Mouse (Mus musculus) thymus, adult 18-20 months (tissue): ENCODE results near the gene Spice1.

ENCODE experiments used
- DNase-seq, 2 experiments: peaks; one replicate each; pipeline ENCODE4 v3.0.0; 2022; ENCODE audit warnings: mixed read lengths in 2 of 2

Gene Spice1

GRCm38 (mm10) chr16:44375459-44375858 is 28.5 kb downstream of the Spice1 start:
- DNase-seq = no peak

GRCm38 (mm10) chr16:44380006-44380405 is 33.1 kb downstream of the Spice1 start:
- DNase-seq = no peak

GRCm38 (mm10) chr16:44381578-44381977 is 34.7 kb downstream of the Spice1 start:
- no peak for DNase-seq

GRCm38 (mm10) chr16:44383549-44383948 is 36.6 kb downstream of the Spice1 start:
- DNase-seq = no peak

GRCm38 (mm10) chr16:44384251-44384650 is 37.3 kb downstream of the Spice1 start:
- no peak for DNase-seq

DNA sequence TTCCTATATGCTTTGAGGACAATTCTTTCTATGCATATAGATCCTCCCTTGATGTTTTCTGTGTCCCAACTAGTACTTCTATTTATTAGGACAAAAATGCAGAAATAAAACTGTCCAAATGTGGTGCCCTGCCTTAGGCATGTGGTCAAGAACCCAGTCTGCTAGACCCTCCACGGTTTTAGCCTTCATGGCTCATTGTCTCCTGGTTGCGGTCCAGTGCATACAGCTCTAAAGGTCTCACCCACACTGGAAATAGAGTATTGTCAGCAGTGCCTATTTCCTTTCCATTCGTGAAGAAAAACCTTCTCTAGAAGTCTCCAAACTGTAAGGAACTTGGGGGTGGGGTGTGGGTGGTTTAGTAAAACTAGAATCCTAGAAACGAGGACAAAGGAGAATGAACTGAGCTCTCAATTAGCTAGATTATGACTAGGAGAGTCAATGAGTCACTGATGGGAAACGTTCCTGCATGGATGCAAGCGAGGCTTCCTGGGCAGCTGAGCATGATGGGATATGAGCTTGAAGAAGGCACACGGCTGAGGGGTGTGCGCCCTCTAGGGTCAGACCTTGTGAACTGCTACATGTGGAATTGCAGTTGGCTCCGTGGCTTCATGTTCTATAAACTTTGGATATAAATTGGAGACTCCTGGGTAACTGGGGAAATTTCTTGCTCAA is 45.1 kb downstream of the Spice1 start:
- DNase-seq = no peak

GRCm38 (mm10) chr16:44394577-44395243 is 47.8 kb downstream of the Spice1 start, which contains the start of gene Cfap44:
Gene Cfap44, plus strand, starts transcription at chr16:44394796.
- peak; percentile 45 to 66 for DNase-seq

GRCm38 (mm10) chr16:44404933-44405332 is 58.0 kb downstream of the Spice1 start:
- DNase-seq = no peak

DNA sequence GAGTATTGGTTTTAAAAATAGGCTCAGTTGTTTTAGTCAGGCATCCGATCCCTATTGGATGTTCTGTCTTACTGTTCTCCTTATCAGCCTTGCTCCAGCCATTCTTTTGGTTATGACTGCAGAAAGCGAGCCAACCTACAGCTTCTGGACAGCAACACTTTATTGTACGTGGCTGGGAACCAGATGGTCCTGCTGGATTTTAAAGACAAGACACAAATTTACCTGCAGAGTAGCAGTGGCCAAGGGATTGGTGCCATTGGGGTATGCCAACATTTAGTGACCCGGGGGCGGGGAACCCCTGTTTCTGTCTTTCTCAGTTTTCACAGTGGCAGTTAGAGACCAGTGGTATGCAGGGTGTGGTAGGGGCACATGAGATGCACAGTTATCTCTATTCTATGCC is 60.3 kb downstream of the Spice1 start:
- no peak for DNase-seq

- DNase-seq = no peak
These were observed 61.4 kb downstream of the Spice1 start for GRCm38 (mm10) chr16:44408290-44408689.

DNA sequence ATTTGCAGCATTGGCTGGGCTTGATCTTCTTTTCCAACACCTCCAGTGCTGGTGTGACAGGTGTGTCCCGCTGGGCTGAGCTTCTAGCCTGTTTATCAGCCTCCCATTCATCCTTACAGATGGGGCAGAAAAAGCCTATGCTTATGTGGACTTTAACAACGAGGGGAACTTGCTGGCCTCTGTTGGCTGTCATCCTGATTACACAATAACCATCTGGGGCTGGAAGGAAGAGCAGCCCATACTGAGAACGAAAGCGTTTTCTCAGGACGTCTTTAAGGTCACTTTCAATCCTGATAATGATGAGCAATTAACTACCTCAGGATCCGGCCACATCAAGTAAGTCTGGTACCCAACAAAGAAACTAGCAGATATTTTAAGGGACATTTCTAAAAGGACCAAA is 63.3 kb downstream of the Spice1 start:
- no peak for DNase-seq

GRCm38 (mm10) chr16:44417596-44417995 is 70.7 kb downstream of the Spice1 start:
- DNase-seq = no peak

DNA sequence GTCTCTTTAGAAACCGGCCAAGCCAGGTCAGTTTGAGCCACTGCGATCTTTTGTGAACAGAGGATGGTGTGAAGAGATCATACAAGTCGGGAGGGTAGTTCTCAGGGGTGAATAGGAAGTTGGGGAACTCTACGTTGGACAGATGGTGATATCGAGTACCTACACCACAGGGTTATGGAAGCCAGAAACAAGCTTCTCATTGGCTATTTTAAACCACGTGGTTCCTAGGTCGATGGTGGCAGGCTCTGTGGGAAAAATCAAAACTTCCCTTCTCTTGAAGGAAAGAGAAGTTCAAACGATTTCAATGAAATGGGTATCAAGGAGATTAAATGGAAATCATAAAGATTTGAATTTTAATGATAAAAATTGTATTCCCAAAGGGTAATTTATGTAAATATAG is 74.8 kb downstream of the Spice1 start:
- no peak for DNase-seq

- no peak for DNase-seq
These were observed 76.6 kb downstream of the Spice1 start for GRCm38 (mm10) chr16:44423499-44423898.

- no peak for DNase-seq
These were observed 81.5 kb downstream of the Spice1 start for GRCm38 (mm10) chr16:44428456-44428855.

DNA sequence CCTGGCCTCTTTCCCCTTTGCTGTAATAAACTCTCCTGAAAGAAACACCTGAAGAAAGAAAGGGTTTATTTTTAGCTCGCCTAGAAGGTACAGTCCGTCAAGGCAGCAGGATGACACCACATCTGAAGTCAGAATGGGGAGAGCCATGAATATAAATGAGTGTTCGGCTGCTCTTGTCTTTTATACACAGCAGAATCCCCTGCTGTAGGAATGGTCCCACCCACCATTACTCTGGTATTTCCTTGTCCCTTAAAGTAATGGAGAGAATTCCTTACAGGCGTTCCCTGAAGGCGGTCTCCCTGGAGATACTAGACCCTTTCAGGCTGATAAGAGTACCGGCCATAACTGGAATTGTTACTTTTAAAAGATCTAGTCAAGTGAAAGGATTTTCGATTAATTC is 83.1 kb downstream of the Spice1 start:
- DNase-seq = no peak

GRCm38 (mm10) chr16:44434931-44435330 is 88.0 kb downstream of the Spice1 start:
- no peak for DNase-seq

- DNase-seq = no peak
These were observed 88.6 kb downstream of the Spice1 start for GRCm38 (mm10) chr16:44435481-44435880.
